Mouse (Mus musculus): Measurements from ENCODE around the gene Olfr1504.
"Not testable (repeated sequence)": the region's sequence is repeated elsewhere in the genome, so short reads cannot be mapped to it uniquely, and the experiment has no call there.

The Olfr1504 gene

DNA sequence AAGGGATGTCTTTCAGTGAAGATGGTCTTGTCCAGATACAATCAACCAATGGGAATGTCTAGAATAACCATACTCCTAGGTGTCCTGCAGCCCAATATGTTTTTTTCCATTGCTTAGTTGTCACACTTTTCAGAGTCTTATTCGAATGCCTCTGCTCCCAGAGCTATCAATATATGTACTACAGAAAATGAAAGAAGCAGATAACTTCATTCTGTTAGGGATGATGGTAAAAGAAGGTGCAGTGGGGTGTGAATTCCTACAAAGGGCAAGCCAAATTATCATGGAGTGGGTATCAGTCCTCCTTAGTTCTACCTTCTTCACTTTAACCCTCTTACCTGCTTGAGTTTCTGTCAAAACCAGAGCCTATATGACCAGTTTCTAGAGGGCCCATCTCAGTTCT is at the start of gene Olfr1504:
Olfr1504 (minus strand) TSS at position 101 of the 400 bp plus-strand sequence.
- no peak for DNase-seq (ENCODE audit: low spot score)

DNA sequence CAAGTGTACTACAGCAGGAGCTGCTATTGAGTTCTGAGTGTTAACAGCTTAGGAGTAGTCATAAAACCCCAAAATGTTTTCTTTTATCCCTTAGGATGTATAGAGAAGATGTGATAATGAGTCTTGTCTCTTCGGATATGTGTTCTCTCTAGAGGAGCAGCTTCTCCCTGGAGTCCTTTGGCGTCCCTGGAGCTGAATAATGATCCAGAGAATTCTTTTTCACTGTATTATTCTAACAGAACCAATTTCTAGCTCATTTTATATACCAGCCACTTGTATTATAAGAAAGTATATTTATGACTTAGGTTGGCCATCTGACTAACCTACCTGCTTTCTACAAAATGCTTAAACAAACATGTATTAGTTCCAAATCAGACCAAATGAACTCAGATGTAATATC is 15.5 kb upstream of the Olfr1504 start, which contains the start of gene Olfr1505:
Olfr1505 (plus strand) TSS at position 301 of the 400 bp plus-strand sequence.
- no peak for DNase-seq (ENCODE audit: low spot score)

DNA sequence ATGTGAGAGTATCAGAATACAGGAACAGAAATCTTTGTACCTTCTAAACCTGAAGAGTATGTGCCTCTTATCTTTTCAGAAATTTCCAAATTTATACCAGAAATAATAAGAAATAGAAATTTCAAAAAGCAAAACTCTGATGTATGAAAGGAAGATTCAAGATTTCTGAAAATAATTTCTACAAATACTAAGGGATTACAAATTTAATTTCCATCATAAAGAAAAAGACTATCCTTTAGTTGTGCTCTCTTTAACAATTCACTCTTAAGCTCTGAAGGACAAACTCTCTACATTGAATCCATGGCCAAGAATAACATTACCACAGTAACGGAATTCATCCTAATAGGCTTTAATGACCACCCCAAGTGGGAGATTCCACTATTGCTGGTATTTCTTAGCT is 36.2 kb downstream of the Olfr1504 start, which contains the start of gene Olfr1502:
Olfr1502 (plus strand) TSS at position 301 of the 400 bp plus-strand sequence.
- DNase-seq (ENCODE audit: low spot score): no peak

DNA sequence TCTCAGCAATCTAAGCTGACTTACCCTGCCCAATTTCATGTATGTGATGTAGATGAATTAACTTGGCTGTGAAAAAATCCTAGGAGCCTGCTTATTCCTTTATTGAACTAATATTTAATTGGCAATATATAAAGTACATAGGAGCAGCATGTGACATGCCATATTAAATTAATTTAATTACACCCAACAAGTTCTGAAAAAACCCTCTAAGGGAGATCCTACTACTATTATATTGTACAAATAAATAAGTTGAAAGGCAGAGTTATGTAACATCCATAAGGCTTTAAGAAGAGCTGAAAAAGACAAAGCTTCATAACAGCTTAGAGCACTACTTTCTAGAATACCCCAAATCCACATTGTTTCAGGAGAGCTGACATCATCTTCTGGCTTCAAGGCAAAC is 47.1 kb downstream of the Olfr1504 start, which contains the start of gene Olfr1501:
Olfr1501 (minus strand) TSS at position 101 of the 400 bp plus-strand sequence.
- DNase-seq (ENCODE audit: low spot score): not testable (repeated sequence)

Data from yolk sac, embryonic 10.5 days (tissue).